Mouse (Mus musculus): ENCODE results near the gene Wdr20. TPM values are rescaled to one million over a fixed set of nuclear protein-coding genes. Genes with fewer than 3 reads are reported as not detected.
A peak's percentile ranks its signal among the peaks of the same experiment; 100 is the strongest.

The Wdr20 gene
- polyA plus RNA-seq, 1 experiment from 2014 or later = 24.0 TPM

DNA sequence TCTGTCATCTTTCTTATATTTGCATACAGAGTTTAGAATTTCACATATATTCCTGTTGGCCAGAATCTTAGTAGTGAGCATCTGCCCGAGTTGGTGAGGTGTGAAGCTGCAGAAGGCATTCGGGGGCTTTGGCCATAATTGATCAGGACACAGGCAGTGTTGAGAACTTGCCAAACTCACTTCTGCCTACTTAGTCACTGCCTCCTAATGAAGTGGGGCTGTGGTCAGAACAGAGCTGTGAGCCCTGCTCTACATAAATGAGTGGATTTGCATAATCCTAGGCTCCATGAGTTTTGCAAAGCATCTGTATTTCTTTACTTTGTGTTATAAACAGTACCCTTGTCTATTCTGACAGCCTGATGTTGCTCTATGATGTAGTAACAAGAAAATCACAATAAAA is 24.6 kb downstream of the Wdr20 start:
- no peak for ATAC-seq (ENCODE audit: low FRiP score, low TSS enrichment)

DNA sequence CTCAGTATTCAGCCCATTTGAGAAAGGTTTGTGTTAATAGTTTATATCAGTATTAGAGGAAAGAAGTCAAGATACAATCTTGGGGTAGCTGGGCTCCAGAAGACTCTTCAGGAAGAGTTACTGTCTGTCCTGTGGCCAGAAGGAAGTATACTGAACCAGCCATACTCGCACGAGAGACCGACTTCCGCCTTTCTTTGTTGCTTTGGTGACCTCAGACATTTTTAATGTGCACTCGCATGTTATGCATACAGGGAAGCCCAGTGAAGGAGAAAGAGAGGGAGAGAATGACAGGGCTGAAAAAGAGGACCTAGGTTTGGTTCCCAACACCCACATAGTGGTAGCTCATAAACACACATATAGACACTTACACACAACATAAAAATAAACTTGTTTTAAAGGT is 26.8 kb downstream of the Wdr20 start:
- ATAC-seq (ENCODE audit: low FRiP score, low TSS enrichment) (no peak), DNase-seq (no peak)
- 0 out of 2 replicates have a peak, but pooled peaks cover 9% of the 10 kb centered on the region for H3K4me1 ChIP-seq (ENCODE audit: control insufficient read depth, insufficient read depth, low read length)
- no peaks in the 10 kb centered on the region for H3K36me3 ChIP-seq (ENCODE audit: control insufficient read depth, insufficient read depth, low read length)
- no peak overlapping the region for H3K4me3 ChIP-seq (replicated peaks; ENCODE audit: low read depth, low read length)
- H3K9ac ChIP-seq (replicated peaks; ENCODE audit: low read length) = no peak overlapping the region
- H3K27me3 ChIP-seq (ENCODE audit: control insufficient read depth, insufficient read depth, low read length) = no peaks in the 10 kb centered on the region
- no peak overlapping the region for H3K4me2 ChIP-seq (ENCODE audit: low read length)
- no peak overlapping the region for H3K27ac ChIP-seq (replicated peaks; ENCODE audit: low read depth, low read length)
- H3K9me3 ChIP-seq (ENCODE audit: control insufficient read depth, low read length) = no peaks in the 10 kb centered on the region
- WGBS = 93% methylated on average over 5 of the region's 5 CpGs

More for the DNA sequence above, 24.6 kb downstream of the Wdr20 start:
- H3K27me3 ChIP-seq (ENCODE audit: control insufficient read depth, insufficient read depth, low read length) = no peaks in the 10 kb centered on the region
- WGBS = 77% methylated on average over 2 of the region's 2 CpGs
- no peak overlapping the region for H3K4me3 ChIP-seq (replicated peaks; ENCODE audit: low read depth, low read length)
- no peaks in the 10 kb centered on the region for H3K9me3 ChIP-seq (ENCODE audit: control insufficient read depth, low read length)
- no peaks in the 10 kb centered on the region for H3K36me3 ChIP-seq (ENCODE audit: control insufficient read depth, insufficient read depth, low read length)
- H3K27ac ChIP-seq (replicated peaks; ENCODE audit: low read depth, low read length) = no peak overlapping the region
- no peak overlapping the region for H3K9ac ChIP-seq (replicated peaks; ENCODE audit: low read length)
- DNase-seq = peak; percentile 15
- no peak overlapping the region for H3K4me2 ChIP-seq (ENCODE audit: low read length)
- 0 out of 2 replicates have a peak, but pooled peaks cover 6% of the 10 kb centered on the region for H3K4me1 ChIP-seq (ENCODE audit: control insufficient read depth, insufficient read depth, low read length)

DNA sequence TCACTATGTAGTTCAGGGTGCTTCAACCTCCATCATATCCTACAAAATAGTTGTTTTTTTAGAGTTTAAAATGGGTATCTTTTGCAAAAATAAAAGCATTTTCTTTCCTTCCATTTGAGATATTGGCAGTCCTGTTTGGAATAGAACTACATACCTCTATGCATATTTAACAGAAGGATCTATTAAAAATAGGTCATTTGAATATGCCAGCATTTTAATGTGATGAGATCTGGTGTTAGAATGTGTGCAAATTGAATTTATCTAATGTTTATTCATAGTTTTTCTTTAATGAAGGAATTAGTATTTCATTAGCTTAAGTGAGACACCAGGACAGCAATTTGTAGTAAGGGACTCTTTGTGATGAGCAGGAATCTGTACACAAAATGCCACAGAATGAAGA is 30.8 kb downstream of the Wdr20 start:
- H3K4me2 ChIP-seq (ENCODE audit: low read length) = no peak overlapping the region
- no peak overlapping the region for H3K27ac ChIP-seq (replicated peaks; ENCODE audit: low read depth, low read length)
- no peaks in the 10 kb centered on the region for H3K27me3 ChIP-seq (ENCODE audit: control insufficient read depth, insufficient read depth, low read length)
- H3K4me3 ChIP-seq (replicated peaks; ENCODE audit: low read depth, low read length) = no peak overlapping the region
- H3K4me1 ChIP-seq (ENCODE audit: control insufficient read depth, insufficient read depth, low read length) = 0 out of 2 replicates have a peak, but pooled peaks cover 3% of the 10 kb centered on the region
- H3K9me3 ChIP-seq (ENCODE audit: control insufficient read depth, low read length) = no peaks in the 10 kb centered on the region
- no peak for DNase-seq
- ATAC-seq (ENCODE audit: low FRiP score, low TSS enrichment) = no peak
- H3K36me3 ChIP-seq (ENCODE audit: control insufficient read depth, insufficient read depth, low read length) = no peaks in the 10 kb centered on the region
- no peak overlapping the region for H3K9ac ChIP-seq (replicated peaks; ENCODE audit: low read length)

DNA sequence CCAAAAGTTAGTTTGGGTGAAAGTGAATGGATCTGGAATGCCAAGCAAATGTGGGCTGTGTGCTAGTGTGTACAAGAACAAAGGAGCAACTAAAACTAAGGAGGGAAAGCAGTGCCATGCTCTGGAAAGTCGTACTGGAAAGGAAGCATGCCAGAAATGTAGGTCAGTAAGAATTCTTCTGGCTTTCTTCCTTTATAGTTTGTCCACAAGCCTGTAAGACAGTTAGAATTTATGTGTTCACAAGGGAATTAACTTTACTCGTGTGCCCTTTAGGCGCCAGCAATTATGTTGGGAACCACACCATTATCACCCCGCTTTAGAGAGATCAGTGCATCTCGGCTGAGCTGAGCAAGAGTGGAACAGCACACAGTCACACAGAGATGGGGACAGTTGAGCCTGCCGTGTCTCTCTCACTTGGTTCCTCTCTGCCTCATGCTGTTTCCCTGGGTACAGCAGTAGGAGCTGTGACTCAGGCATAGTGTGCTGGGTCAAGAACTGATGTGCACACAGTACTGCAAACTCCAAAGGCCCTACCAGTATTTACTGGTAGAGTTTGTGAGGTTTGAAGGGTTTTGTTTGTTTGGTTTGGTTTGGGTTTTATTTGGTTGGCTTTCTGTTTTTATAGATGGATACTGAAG is 32.0 kb downstream of the Wdr20 start:
- Histone ChIP-seq H3K9ac (replicated peaks; ENCODE audit: low read length) (no peak overlapping the region), H3K9me3 (ENCODE audit: control insufficient read depth, low read length) (no peaks in the 10 kb centered on the region), H3K4me3 (replicated peaks; ENCODE audit: low read depth, low read length) (no peak overlapping the region), H3K27ac (replicated peaks; ENCODE audit: low read depth, low read length) (no peak overlapping the region), H3K4me2 (ENCODE audit: low read length) (no peak overlapping the region), H3K36me3 (ENCODE audit: control insufficient read depth, insufficient read depth, low read length) (no peaks in the 10 kb centered on the region), H3K4me1 (ENCODE audit: control insufficient read depth, insufficient read depth, low read length) (0 out of 2 replicates have a peak, but pooled peaks cover 3% of the 10 kb centered on the region), H3K27me3 (ENCODE audit: control insufficient read depth, insufficient read depth, low read length) (no peaks in the 10 kb centered on the region)
- ATAC-seq (ENCODE audit: low FRiP score, low TSS enrichment) (no peak), DNase-seq (no peak)
- 80% methylated on average over 6 of the region's 6 CpGs for WGBS

DNA sequence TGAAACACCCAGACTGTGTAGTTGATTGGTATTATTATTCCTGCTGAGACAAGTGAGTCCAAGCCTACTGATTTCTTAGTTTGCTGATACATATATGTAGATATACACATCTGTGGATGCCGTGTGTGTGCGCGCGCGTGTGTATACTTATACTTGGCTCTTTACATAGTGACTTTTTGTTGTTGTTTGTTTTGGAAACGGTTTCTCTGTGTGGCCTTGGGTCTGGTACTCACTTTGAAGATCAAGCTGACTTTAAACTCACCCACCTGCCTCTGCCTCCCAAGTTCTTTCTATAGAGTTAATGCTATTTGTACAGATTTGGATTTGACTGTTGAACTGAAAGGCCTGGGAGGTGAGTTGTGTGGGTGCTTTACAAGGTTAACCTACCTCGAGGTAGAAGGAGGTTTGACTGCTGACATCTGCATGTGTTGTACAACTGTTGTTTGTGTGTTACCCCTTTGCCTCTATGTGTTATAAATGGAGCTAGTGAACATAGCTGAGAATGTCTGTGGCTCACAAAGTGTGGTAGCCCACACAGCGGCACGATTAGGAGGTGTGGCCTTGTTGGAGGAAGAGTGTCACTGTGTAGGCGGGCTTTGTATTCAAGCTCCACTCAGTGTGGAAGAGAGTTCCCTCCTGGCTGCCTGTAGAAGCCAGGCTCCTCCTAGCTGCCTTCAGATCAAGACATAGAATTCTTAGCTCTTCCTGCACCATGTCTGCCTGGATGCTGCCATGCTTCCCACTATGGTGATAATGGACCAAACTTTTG is 32.9 kb downstream of the Wdr20 start:
- H3K4me1 ChIP-seq (ENCODE audit: control insufficient read depth, insufficient read depth, low read length) = 0 out of 2 replicates have a peak, but pooled peaks cover 3% of the 10 kb centered on the region
- ATAC-seq (ENCODE audit: low FRiP score, low TSS enrichment) = no peak
- no peaks in the 10 kb centered on the region for H3K36me3 ChIP-seq (ENCODE audit: control insufficient read depth, insufficient read depth, low read length)
- H3K9me3 ChIP-seq (ENCODE audit: control insufficient read depth, low read length) = no peaks in the 10 kb centered on the region
- 94% methylated on average over 10 of the region's 10 CpGs for WGBS
- H3K4me2 ChIP-seq (ENCODE audit: low read length) = no peak overlapping the region
- no peak for DNase-seq
- H3K9ac ChIP-seq (replicated peaks; ENCODE audit: low read length) = no peak overlapping the region
- no peak overlapping the region for H3K27ac ChIP-seq (replicated peaks; ENCODE audit: low read depth, low read length)
- no peaks in the 10 kb centered on the region for H3K27me3 ChIP-seq (ENCODE audit: control insufficient read depth, insufficient read depth, low read length)
- no peak overlapping the region for H3K4me3 ChIP-seq (replicated peaks; ENCODE audit: low read depth, low read length)

DNA sequence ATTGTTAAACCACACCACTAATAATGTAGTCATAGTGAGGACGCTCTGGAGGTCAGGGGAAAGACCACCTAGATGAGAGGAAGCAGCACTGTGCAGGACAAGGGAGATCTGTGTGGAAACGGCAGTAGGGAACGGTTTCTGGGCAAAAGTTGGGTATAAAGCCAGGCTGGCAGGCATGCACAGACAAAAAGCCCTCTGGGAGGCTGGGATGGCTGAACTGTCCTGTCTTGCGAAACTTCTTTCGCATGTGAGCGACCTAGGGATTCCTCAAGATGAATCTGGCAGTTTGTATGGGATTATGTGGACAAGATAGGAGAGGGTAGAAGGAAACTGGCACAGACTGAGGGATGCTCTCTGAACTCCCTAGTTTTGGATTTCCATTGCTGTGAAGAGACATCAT is 34.2 kb downstream of the Wdr20 start:
- H3K4me3 ChIP-seq (replicated peaks; ENCODE audit: low read depth, low read length) = no peak overlapping the region
- H3K4me2 ChIP-seq (ENCODE audit: low read length) = no peak overlapping the region
- WGBS = 93% methylated on average over 6 of the region's 6 CpGs
- ATAC-seq (ENCODE audit: low FRiP score, low TSS enrichment) = no peak
- DNase-seq = no peak
- no peaks in the 10 kb centered on the region for H3K9me3 ChIP-seq (ENCODE audit: control insufficient read depth, low read length)
- no peaks in the 10 kb centered on the region for H3K36me3 ChIP-seq (ENCODE audit: control insufficient read depth, insufficient read depth, low read length)
- H3K27ac ChIP-seq (replicated peaks; ENCODE audit: low read depth, low read length) = no peak overlapping the region
- H3K4me1 ChIP-seq (ENCODE audit: control insufficient read depth, insufficient read depth, low read length) = 0 out of 2 replicates have a peak, but pooled peaks cover 3% of the 10 kb centered on the region
- no peak overlapping the region for H3K9ac ChIP-seq (replicated peaks; ENCODE audit: low read length)
- no peaks in the 10 kb centered on the region for H3K27me3 ChIP-seq (ENCODE audit: control insufficient read depth, insufficient read depth, low read length)

DNA sequence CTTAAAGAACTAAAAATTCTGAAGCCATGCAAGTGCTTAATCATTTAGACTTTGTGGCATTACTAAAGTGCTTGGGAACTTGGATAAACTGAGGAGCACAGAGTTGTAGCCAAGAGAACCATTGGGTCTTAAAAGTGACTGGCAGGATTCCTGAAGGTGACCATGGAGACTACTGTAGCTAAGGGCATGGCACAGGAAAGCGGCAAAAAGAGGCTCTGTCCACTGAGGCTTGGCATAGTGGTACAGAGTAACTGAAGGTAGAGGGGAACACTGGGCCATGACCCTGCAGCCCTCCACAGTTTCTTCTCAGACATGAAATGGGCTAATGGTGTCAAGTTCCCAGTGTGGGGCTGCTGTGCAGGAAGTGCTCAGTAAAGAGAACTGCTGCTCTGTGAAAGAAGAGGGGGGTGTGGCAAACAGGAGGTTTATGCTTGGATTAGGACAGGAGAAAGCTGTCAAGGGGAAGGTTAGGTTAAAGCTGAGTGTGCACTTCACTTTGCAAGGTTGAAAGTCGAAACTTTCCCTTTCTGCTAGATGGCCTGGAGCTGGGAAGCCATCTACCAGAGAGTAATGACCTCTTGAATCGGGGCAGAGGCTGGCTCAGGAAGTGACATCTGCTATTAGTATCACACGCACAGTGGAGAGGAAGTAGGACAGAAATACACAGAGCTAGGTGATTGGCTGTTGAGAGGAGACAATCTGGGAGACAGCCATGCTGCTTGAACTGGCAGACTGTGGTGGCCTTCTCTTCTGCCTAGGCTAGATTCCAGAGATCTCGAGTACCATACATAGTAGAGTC is 38.1 kb downstream of the Wdr20 start:
- H3K9ac ChIP-seq (replicated peaks; ENCODE audit: low read length) = no peak overlapping the region
- ATAC-seq (ENCODE audit: low FRiP score, low TSS enrichment) (no peak), DNase-seq (no peak)
- peaks cover 17% of the 10 kb centered on the region; the same call in 1 of the 2 replicates for H3K36me3 ChIP-seq (ENCODE audit: control insufficient read depth, insufficient read depth, low read length)
- H3K4me2 ChIP-seq (ENCODE audit: low read length) = no peak overlapping the region
- WGBS = 84% methylated on average over 5 of the region's 5 CpGs
- H3K4me3 ChIP-seq (replicated peaks; ENCODE audit: low read depth, low read length) = no peak overlapping the region
- H3K27ac ChIP-seq (replicated peaks; ENCODE audit: low read depth, low read length) = no peak overlapping the region
- no peaks in the 10 kb centered on the region for H3K27me3 ChIP-seq (ENCODE audit: control insufficient read depth, insufficient read depth, low read length)
- no peaks in the 10 kb centered on the region for H3K4me1 ChIP-seq (ENCODE audit: control insufficient read depth, insufficient read depth, low read length)
- no peaks in the 10 kb centered on the region for H3K9me3 ChIP-seq (ENCODE audit: control insufficient read depth, low read length)

DNA sequence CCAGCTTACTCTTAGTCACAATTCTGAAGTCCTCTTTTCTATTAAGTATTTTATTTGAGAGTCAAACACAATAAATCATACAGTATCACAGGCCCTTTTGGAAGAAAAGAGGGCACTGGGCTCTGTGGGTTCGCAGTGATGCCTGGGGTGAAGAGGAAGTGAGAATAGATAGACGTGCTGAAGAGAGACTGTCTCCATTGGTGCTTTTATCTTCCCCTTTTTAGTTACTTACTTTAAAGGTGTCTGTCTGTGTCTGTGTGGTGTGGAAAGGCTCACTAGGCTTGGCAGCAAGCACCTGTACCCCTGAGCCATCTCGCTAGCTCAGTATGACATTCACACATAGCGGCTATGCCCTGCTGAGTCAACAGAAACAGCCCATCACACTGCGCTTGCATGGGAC is 40.1 kb downstream of the Wdr20 start:
- WGBS = 87% methylated on average over 5 of the region's 5 CpGs
- Histone ChIP-seq H3K36me3 (ENCODE audit: control insufficient read depth, insufficient read depth, low read length) (peaks cover 33% of the 10 kb centered on the region), H3K27me3 (ENCODE audit: control insufficient read depth, insufficient read depth, low read length) (no peaks in the 10 kb centered on the region), H3K4me2 (ENCODE audit: low read length) (no peak overlapping the region), H3K27ac (replicated peaks; ENCODE audit: low read depth, low read length) (no peak overlapping the region), H3K4me3 (replicated peaks; ENCODE audit: low read depth, low read length) (no peak overlapping the region), H3K9me3 (ENCODE audit: control insufficient read depth, low read length) (no peaks in the 10 kb centered on the region), H3K9ac (replicated peaks; ENCODE audit: low read length) (no peak overlapping the region), H3K4me1 (ENCODE audit: control insufficient read depth, insufficient read depth, low read length) (no peaks in the 10 kb centered on the region)
- no peak for DNase-seq
- ATAC-seq (ENCODE audit: low FRiP score, low TSS enrichment) = no peak
